Mouse (Mus musculus) thymus, adult 2 months (tissue): Measurements from ENCODE around the gene BC004004. TPM values are rescaled to one million over a fixed set of nuclear protein-coding genes. Genes with fewer than 3 reads are reported as not detected.

Experiments
- DNase-seq: peaks from one replicate; pipeline ENCODE4 v3.0.0; 2021
- H3K27ac ChIP-seq: fragments of 200-500 bp; 2 replicates; pipeline ENCODE4 v1.5.1; 2012; ENCODE audit warnings: low read length, control low read depth; ENCODE audit not compliant: control insufficient read depth, insufficient read depth
- H3K27me3 ChIP-seq: fragments of 200-500 bp; 2 replicates; pipeline ENCODE4 v1.6.1; 2012; ENCODE audit warnings: mild to moderate bottlenecking, low read length, moderate library complexity, mixed read lengths; ENCODE audit not compliant: control insufficient read depth, insufficient read depth
- H3K36me3 ChIP-seq: fragments of 200-500 bp; 2 replicates; pipeline ENCODE4 v1.6.1; 2012; ENCODE audit warnings: mild to moderate bottlenecking, low read length, moderate library complexity; ENCODE audit not compliant: control insufficient read depth, insufficient read depth
- H3K4me1 ChIP-seq: fragments of 200-500 bp; replicated peaks from 2 replicates; pipeline ENCODE4 v1.6.1; 2012; ENCODE audit warnings: low read length; ENCODE audit not compliant: control insufficient read depth, insufficient read depth
- H3K4me3 ChIP-seq: fragments of 200-500 bp; 2 replicates; pipeline ENCODE4 v1.5.1; 2012; ENCODE audit warnings: mild to moderate bottlenecking, low read length, control low read depth, moderate library complexity; ENCODE audit not compliant: control insufficient read depth, insufficient read depth
- CTCF ChIP-seq: fragments of 200-500 bp; IDR thresholded peaks from 2 replicates; pipeline ENCODE4 v1.5.1; 2012; ENCODE audit warnings: mild to moderate bottlenecking, control low read depth, low read length, moderate library complexity, borderline replicate concordance; ENCODE audit not compliant: control insufficient read depth, poor library complexity, insufficient read depth; ENCODE audit errors: extremely low read depth
- POLR2A ChIP-seq: fragments of 200-500 bp; IDR thresholded peaks from 2 replicates; pipeline ENCODE4 v1.6.1; 2012; ENCODE audit warnings: mild to moderate bottlenecking, low read length, control low read depth, moderate library complexity; ENCODE audit not compliant: control insufficient read depth, poor library complexity, insufficient read depth; ENCODE audit errors: extremely low read depth
- WGBS: fragments of 180-500 bp; shearing (Covaris S2); methylation state at CpG from one replicate; pipeline ENCODE4 v1.1.7; 2018; 5-methylcytosine and 5-hydroxymethylcytosine counted together
- polyA plus RNA-seq: library from polyadenylated mRNA; depleted of rRNA; stranded (reverse); fragments of >200 nt; gene quantifications from 2 replicates; pipeline ENCODE4 v1.2.3, GENCODE M21; 2012

The BC004004 gene
- polyA plus RNA-seq, 1 experiment = 61.3 TPM

- TF ChIP-seq POLR2A (no peak), CTCF (no peak)
- DNase-seq = peak; percentile 23
- Histone ChIP-seq H3K4me1 (peaks cover 55% of the 10 kb centered on the region), H3K4me3 (no peak overlapping the region), H3K27ac (no peak overlapping the region), H3K27me3 (no peaks in the 10 kb centered on the region), H3K36me3 (no peaks in the 10 kb centered on the region)
- 27% methylated on average over 7 of the region's 7 CpGs for WGBS
These were observed 37.3 kb downstream of the BC004004 start for GRCm38 (mm10) chr17:29305871-29306270.

- Histone ChIP-seq H3K4me3 (no peak overlapping the region), H3K27ac (no peak overlapping the region), H3K4me1 (peaks cover 24% of the 10 kb centered on the region), H3K36me3 (no peaks in the 10 kb centered on the region), H3K27me3 (no peaks in the 10 kb centered on the region)
- no peak for DNase-seq
- 95% methylated on average over 21 of the region's 21 CpGs for WGBS
- TF ChIP-seq POLR2A = no peak
- no peak for TF ChIP-seq CTCF
These were observed 41.6 kb downstream of the BC004004 start for GRCm38 (mm10) chr17:29310056-29310623.

- 97% methylated on average over 8 of the region's 8 CpGs for WGBS
- DNase-seq = no peak
These were observed 43.0 kb downstream of the BC004004 start for GRCm38 (mm10) chr17:29311602-29312001.

GRCm38 (mm10) chr17:29312082-29312481, 43.5 kb downstream of the BC004004 start:
- Histone ChIP-seq H3K4me1 (peaks cover 6% of the 10 kb centered on the region), H3K36me3 (no peaks in the 10 kb centered on the region), H3K27ac (no peak overlapping the region), H3K27me3 (no peaks in the 10 kb centered on the region), H3K4me3 (no peak overlapping the region)
- TF ChIP-seq CTCF (no peak), POLR2A (no peak)
- no peak for DNase-seq
- 98% methylated on average over 2 of the region's 2 CpGs for WGBS

More at GRCm38 (mm10) chr17:29311602-29312001, 43.0 kb downstream of the BC004004 start:
- Histone ChIP-seq H3K36me3 (no peaks in the 10 kb centered on the region), H3K4me3 (no peak overlapping the region), H3K4me1 (peaks cover 10% of the 10 kb centered on the region), H3K27ac (no peak overlapping the region), H3K27me3 (no peaks in the 10 kb centered on the region)
- TF ChIP-seq POLR2A (no peak), CTCF (no peak)

GRCm38 (mm10) chr17:29313300-29313699, 44.7 kb downstream of the BC004004 start:
- Histone ChIP-seq H3K4me3 (no peak overlapping the region), H3K4me1 (no peaks in the 10 kb centered on the region), H3K27me3 (no peaks in the 10 kb centered on the region), H3K36me3 (no peaks in the 10 kb centered on the region), H3K27ac (no peak overlapping the region)
- TF ChIP-seq POLR2A (no peak), CTCF (no peak)
- no peak for DNase-seq

- Histone ChIP-seq H3K36me3 (no peaks in the 10 kb centered on the region), H3K27me3 (no peaks in the 10 kb centered on the region), H3K4me1 (no peaks in the 10 kb centered on the region), H3K4me3 (no peak overlapping the region), H3K27ac (no peak overlapping the region)
- DNase-seq = no peak
- TF ChIP-seq CTCF (no peak), POLR2A (no peak)
- WGBS = 85% methylated on average over 9 of the region's 9 CpGs
These were observed 47.3 kb downstream of the BC004004 start for GRCm38 (mm10) chr17:29315672-29316465.
